Mouse (Mus musculus): ENCODE measurements around the gene Polk.

The Polk gene

GRCm38 (mm10) chr13:96532176-96532575, 10.2 kb downstream of the Polk start:
- in situ Hi-C loops (cut with MboI; ENCODE audit: unreplicated experiment in 2 of 2), result loop anchor here in 1 of 2 experiments (25.0 kb wide), 1 partner anchor 1755 kb away; the partner anchor contains the start of gene Gm21976

DNA sequence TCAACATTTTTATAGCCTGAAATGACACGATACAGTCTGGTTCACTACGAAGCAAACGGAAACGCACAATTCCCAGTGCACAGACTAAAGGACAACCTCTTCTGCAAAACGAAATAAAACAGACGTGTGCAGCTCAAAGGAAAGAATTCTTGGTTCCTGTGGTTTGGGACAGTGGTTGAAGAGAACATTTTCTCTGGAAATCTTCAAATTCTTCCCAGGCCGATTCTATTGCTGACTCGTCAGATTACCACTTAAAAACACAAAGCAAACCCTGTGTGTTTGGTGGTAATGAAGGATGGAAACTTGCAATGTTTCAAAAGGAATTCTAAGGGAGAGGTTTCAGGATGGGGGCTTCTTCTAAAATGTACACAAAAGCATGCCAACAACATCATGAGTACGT, 12.3 kb downstream of the Polk start:
- in situ Hi-C loops (cut with MboI; ENCODE audit: unreplicated experiment in 2 of 2), result loop anchor here in 1 of 2 experiments (25.0 kb wide), 1 partner anchor 1757 kb away; the partner anchor contains the start of gene Gm21976

- in situ Hi-C loops (cut with MboI; ENCODE audit: unreplicated experiment in 2 of 2), result loop anchor here in 1 of 2 experiments (25.0 kb wide), 1 partner anchor 1758 kb away; the partner anchor contains the start of gene Gm21976
These were observed 12.8 kb downstream of the Polk start for GRCm38 (mm10) chr13:96529542-96529941.

DNA sequence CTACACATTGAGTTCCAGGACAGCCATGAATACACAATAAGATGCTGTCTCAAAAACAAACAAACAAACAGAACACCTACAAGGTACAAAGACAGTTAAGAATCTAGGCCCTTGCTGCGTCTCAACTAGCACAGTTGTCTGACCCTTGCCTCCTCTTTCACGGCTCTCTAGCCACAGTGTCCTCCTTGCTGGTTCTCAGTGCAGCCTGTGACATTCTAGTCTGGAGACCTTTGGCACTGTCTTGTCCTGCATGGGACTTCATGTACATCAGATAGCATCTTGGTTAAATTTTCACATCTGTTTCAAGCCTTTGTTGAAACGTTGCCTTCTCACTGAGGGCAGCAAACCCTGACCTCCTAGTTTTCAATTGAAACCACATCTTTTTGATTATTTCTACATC, 13.6 kb downstream of the Polk start:
- in situ Hi-C loops (cut with MboI; ENCODE audit: unreplicated experiment in 2 of 2), result loop anchor here in 1 of 2 experiments (25.0 kb wide), 1 partner anchor 1759 kb away; the partner anchor contains the start of gene Gm21976

- in situ Hi-C loops (cut with MboI; ENCODE audit: unreplicated experiment in 2 of 2), result loop anchor here in 1 of 2 experiments (25.0 kb wide), 1 partner anchor 1759 kb away; the partner anchor contains the start of gene Gm21976
These were observed 14.5 kb downstream of the Polk start for GRCm38 (mm10) chr13:96527856-96528255.

DNA sequence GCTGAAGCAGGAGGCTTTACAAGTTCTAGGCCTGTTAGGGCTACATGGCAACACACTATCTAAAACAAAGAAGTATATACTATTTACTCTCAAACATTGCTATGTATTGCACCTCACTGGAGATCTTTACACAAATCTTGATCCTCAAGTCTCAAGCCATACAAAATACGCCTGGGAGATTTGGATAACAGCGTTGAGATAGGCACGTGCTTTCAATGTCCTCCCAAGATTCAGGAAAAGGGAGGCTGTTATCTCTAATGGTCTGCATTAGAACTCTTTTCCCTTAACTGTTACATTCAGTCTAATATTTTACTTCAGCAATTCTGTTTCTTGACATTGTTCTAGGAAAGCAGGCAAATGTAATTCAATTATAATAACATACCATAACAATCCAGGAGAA, 15.4 kb downstream of the Polk start:
- in situ Hi-C loops (cut with MboI; ENCODE audit: unreplicated experiment in 2 of 2), result loop anchor here in 1 of 2 experiments (25.0 kb wide), 1 partner anchor 1760 kb away; the partner anchor contains the start of gene Gm21976

DNA sequence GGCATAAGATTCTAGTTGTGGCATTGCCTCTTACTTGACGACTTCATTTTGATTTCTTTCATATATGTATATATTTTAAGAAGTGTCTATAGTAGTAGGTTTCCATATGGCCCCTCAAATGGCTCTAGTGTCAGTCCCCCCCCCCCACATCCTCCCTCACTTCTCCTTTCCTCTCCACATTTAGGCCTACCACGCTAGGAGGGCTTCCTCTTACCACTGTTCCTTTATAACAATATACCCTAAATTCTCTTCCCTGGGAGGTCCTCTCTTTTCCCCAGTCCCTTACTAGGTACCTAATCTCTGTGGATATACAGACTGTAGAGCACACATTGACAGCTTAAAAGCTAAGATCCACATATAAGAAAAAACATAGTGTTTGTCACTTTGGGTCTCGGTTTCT, 21.1 kb downstream of the Polk start:
- in situ Hi-C loops (cut with MboI; ENCODE audit: unreplicated experiment in 2 of 2), result no loop called here

GRCm38 (mm10) chr13:96517335-96517734, 25.0 kb downstream of the Polk start:
- in situ Hi-C loops (cut with MboI; ENCODE audit: unreplicated experiment in 2 of 2), result no loop called here

- in situ Hi-C loops (cut with MboI; ENCODE audit: unreplicated experiment in 2 of 2), result no loop called here
These were observed 26.1 kb downstream of the Polk start for GRCm38 (mm10) chr13:96516249-96516648.

DNA sequence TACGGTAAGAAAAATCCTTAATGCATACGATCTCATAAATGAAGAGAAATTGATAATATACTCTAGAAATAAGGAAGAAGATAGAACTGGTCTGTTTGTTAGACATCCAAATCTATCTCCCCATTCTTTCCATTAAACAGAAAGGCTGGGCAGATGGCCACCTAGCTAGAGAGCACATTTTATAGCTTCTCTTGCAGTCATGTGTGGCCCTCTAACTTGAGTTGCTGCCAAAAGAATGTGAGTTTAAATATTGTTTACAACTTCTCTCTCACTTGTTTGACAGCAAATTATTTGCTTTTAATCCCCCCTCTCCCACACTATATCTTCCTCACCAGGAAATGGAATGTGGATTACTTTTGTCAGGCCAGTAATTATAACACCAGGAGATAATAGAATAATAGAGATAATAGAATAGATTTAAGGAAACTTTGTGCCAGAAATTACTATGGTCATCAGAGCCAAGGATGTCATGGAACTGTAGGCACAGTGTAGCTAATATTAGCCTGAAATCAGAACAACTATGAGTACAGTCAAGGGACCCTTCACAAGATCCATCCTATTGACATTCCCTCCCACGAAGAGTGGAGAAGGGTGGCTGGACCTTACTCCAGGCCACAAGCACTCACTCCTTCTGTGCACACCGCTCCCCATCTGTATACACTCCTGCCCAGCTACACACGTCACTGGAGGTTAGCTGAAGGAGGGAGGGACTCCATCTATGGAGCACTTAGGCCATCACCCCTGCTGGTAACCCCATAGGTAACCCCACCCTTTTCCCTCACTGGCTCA, 28.0 kb downstream of the Polk start:
- in situ Hi-C loops (cut with MboI; ENCODE audit: unreplicated experiment in 2 of 2), result no loop called here

GRCm38 (mm10) chr13:96511893-96512292, 30.5 kb downstream of the Polk start:
- in situ Hi-C loops (cut with MboI; ENCODE audit: unreplicated experiment in 2 of 2), result no loop called here

GRCm38 (mm10) chr13:96511262-96511661, 31.1 kb downstream of the Polk start:
- in situ Hi-C loops (cut with MboI; ENCODE audit: unreplicated experiment in 2 of 2), result no loop called here

GRCm38 (mm10) chr13:96510635-96511034, 31.7 kb downstream of the Polk start:
- in situ Hi-C loops (cut with MboI; ENCODE audit: unreplicated experiment in 2 of 2), result no loop called here

GRCm38 (mm10) chr13:96507541-96507940, 34.8 kb downstream of the Polk start:
- in situ Hi-C loops (cut with MboI; ENCODE audit: unreplicated experiment in 2 of 2), result no loop called here

- in situ Hi-C loops (cut with MboI; ENCODE audit: unreplicated experiment in 2 of 2), result no loop called here
These were observed 36.1 kb downstream of the Polk start for GRCm38 (mm10) chr13:96506313-96506712.

GRCm38 (mm10) chr13:96505661-96506060, 36.7 kb downstream of the Polk start:
- in situ Hi-C loops (cut with MboI; ENCODE audit: unreplicated experiment in 2 of 2), result no loop called here

DNA sequence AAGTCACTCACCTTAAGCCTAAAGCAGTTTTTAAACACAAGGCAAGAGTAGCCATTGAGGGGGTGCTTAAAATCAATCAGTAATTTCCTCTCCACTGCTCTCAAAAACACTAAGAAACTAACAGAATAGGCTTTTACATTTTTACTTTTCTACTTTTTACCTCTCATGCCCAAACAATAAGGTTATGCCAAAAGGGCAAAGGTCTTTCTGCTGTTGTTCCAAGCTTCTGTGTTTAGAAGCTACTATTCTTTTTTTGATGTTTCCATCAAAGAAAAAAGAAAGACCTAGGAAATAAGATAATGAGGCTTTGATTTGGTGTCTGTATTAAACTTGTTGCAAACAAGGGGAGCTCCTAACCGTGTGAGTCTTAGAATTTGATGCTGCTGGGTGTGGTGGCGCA, 42.5 kb downstream of the Polk start:
- in situ Hi-C loops (cut with MboI; ENCODE audit: unreplicated experiment in 2 of 2), result no loop called here

DNA sequence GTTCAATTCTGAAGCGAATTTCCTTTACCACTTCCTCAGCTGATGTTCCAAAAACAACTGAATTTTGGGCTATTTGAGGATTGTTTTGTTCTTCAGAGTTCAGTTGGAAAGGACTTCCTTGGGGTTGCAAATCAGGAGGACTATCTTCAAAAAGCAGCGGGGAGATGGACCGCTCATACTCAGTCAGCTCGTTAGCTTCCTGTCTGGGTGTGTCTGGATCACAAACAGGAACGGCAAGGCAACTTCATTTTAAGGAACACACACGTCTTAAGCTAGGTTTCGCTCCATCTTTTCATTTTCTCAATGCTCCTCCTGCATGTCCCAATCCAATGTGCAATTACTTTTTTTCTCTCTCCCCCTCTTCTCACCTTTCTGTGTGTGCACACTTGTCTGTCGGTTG, 45.7 kb downstream of the Polk start:
- in situ Hi-C loops (cut with MboI; ENCODE audit: unreplicated experiment in 2 of 2), result no loop called here

GRCm38 (mm10) chr13:96490433-96490832, 51.9 kb downstream of the Polk start, which contains the start of gene Gm17622:
TSS of gene Gm17622 (plus strand) at chr13:96490733.
- in situ Hi-C loops (cut with MboI; ENCODE audit: unreplicated experiment in 2 of 2), result no loop called here

DNA sequence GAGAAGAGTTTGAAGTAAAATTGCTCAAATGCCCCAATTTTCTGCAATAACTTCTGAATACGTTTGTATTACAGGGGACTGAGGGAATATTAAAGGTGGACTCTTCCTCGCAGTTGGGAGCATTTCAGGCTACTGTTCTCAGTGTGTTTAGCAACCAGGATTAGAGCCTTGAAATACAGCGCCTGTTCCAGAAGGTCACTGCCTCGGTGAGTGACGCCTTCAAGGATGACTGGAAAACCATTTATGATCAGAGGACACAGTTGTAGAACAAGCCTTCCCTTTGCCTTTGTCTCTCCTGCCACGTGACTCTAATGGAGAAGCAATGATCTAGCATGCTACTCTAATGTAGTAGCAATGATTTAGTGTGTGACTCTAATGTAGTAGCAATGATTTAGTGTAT, 54.4 kb downstream of the Polk start:
- in situ Hi-C loops (cut with MboI; ENCODE audit: unreplicated experiment in 2 of 2), result no loop called here

- in situ Hi-C loops (cut with MboI; ENCODE audit: unreplicated experiment in 2 of 2), result no loop called here
These were observed 55.1 kb downstream of the Polk start for GRCm38 (mm10) chr13:96487230-96487629.

GRCm38 (mm10) chr13:96478991-96479390, 63.4 kb downstream of the Polk start:
- in situ Hi-C loops (cut with MboI; ENCODE audit: unreplicated experiment in 2 of 2), result no loop called here
